Mouse (Mus musculus) B cell, adult (primary cell): ENCODE data around the gene Olfr1389. TPM values are rescaled to one million over a fixed set of nuclear protein-coding genes. Genes with fewer than 3 reads are reported as not detected.

ENCODE experiments used
- total RNA-seq: library from RNA; stranded (reverse); gene quantifications from 4 replicates; pipeline ENCODE4 v1.2.4, GENCODE M21; 2023; ENCODE audit not compliant: inconsistent age

Olfr1389 gene
- not detected in 4 replicates for total RNA-seq

DNA sequence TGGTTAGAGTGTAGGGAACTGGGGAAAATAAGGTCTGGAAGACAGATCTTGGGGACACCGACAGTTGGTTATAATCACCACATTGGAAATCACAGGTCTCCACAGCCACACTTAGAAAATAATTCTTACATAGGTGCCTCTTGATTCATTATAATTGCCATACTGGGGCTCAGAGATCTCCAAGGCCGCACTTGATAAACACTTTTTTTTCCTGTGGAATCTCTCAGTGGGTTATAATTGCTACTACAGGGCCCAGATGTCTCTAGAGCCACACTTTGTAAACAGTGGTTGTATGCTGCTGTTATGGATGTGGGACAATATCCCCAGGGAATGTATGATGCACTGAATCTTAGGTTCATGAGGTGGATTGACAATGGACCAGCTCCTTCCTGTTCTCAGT is at the start of gene Olfr1389:
TSS of gene Olfr1389 (plus strand) at position 301 of the 400 bp plus-strand sequence.

DNA sequence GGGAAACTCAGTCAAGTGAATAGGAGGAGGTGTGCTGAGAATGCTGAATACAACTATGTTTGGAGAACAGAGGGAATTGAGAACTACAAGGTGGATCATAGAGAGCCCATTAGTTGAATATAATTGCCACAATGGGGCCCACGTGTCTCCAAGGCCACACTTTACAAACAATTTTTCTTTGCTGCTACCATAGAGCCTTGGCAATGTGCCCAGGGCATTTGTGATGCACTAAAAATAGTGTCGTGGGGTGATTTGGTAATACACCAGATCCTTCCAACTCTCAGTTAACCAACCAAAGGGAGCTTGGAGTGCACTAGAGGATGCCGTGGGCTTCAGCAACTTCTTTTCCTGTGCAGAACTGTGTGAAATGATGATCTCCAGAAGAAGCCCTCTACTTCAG is 13.5 kb downstream of the Olfr1389 start, which contains the start of gene Olfr1388:
TSS of gene Olfr1388 (plus strand) at position 214 of the 400 bp plus-strand sequence.

DNA sequence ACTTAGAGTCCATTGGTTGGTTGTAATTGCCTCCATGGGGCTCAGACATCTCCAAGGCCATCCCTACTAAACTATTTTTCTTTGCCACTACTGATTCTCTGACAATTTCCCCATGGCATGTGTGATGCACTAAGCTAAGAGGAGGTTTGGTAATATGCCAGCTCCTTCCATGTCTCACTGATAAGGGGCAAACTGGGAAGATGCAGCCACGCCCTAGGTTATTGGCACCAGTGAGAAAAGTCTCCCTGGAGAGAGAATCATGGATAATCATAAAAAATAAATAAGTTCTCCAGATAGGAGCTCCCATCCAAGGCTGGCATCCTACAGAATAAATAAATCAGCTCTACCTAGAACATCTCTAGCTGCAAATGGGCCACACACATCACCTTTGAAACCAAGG is 32.2 kb downstream of the Olfr1389 start, which contains the start of gene Olfr1387:
TSS of gene Olfr1387 (plus strand) at position 301 of the 400 bp plus-strand sequence.

DNA sequence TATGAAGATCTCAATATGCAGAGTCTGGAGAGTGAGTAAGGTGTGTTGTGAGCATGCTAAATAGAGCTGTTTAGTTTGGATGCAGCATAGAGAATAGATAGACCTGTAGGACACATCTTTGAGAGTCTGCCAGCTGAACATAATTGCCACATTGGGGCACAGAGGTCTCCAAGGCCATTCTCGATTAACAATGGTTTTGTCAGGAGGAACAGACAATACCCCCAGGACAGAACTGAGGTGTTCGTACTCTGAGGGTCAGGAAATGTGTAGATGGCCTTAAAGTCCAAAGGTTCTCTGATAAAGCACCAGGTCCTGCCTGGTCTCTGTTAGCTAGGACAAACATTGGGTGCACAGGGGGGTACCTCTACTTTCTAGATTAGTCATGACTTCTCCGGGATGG is 41.9 kb downstream of the Olfr1389 start, which contains the start of gene Olfr1386:
TSS of gene Olfr1386 (plus strand) at position 301 of the 400 bp plus-strand sequence.

Other genes with a start within 250 kb of the Olfr1389 start
- not detected in 4 replicates for gene Btnl9, start 235.9 kb upstream of the Olfr1389 start, total RNA-seq
- 121 to 156 TPM (median 142 TPM) in 4 replicates for gene Zfp62, start 219.8 kb upstream of the Olfr1389 start, total RNA-seq
- gene Mgat1, start 178.9 kb upstream of the Olfr1389 start, total RNA-seq = 158 to 182 TPM (median 172 TPM) in 4 replicates
- gene Olfr1393, start 144.8 kb upstream of the Olfr1389 start, total RNA-seq = 0.61 to 1.9 TPM (median 1.0 TPM) in 4 replicates
- gene Olfr1392, start 137.8 kb upstream of the Olfr1389 start, total RNA-seq = 0.30 to 0.51 TPM in 2 of 4 replicates, not detected in the others
- not detected in 4 replicates for gene Olfr10, start 118.3 kb upstream of the Olfr1389 start, total RNA-seq
- not detected in 4 replicates for gene Olfr1391, start 100.3 kb upstream of the Olfr1389 start, total RNA-seq
- gene Olfr1390, start 87.9 kb upstream of the Olfr1389 start, total RNA-seq = not detected in 4 replicates
- gene Olfr1388, start 13.6 kb downstream of the Olfr1389 start, total RNA-seq = 0.33 to 0.78 TPM (median 0.70 TPM) in 4 replicates
- not detected in 4 replicates for gene Olfr1387, start 32.3 kb downstream of the Olfr1389 start, total RNA-seq
- gene Olfr1386, start 42.0 kb downstream of the Olfr1389 start, total RNA-seq = not detected in 4 replicates
- gene Olfr1385, start 66.0 kb downstream of the Olfr1389 start, total RNA-seq = 0.27 TPM in 1 of 4 replicates, not detected in the others
- not detected in 4 replicates for gene Olfr1384, start 83.7 kb downstream of the Olfr1389 start, total RNA-seq
- not detected in 4 replicates for gene Olfr1383, start 96.6 kb downstream of the Olfr1389 start, total RNA-seq
- gene Olfr1382, start 105.2 kb downstream of the Olfr1389 start, total RNA-seq = not detected in 4 replicates
- not detected in 4 replicates for gene Olfr1381, start 120.4 kb downstream of the Olfr1389 start, total RNA-seq
- not detected in 4 replicates for gene Olfr1380, start 133.8 kb downstream of the Olfr1389 start, total RNA-seq
- not detected in 4 replicates for gene Flt4, start 186.2 kb downstream of the Olfr1389 start, total RNA-seq
- gene Scgb3a1, start 240.5 kb downstream of the Olfr1389 start, total RNA-seq = not detected in 4 replicates